Mouse (Mus musculus) ES-Bruce4 (cell line): Measurements from ENCODE around the gene Tmem126b.

ENCODE experiments used
- CTCF ChIP-seq: IDR thresholded peaks from one replicate; pipeline ENCODE4 v1.8.1; 2011; ENCODE audit warnings: low read depth, low read length
- POLR2A ChIP-seq: IDR thresholded peaks from one replicate; pipeline ENCODE4 v1.8.1; 2011; ENCODE audit warnings: low read length; ENCODE audit not compliant: insufficient read depth

DNA sequence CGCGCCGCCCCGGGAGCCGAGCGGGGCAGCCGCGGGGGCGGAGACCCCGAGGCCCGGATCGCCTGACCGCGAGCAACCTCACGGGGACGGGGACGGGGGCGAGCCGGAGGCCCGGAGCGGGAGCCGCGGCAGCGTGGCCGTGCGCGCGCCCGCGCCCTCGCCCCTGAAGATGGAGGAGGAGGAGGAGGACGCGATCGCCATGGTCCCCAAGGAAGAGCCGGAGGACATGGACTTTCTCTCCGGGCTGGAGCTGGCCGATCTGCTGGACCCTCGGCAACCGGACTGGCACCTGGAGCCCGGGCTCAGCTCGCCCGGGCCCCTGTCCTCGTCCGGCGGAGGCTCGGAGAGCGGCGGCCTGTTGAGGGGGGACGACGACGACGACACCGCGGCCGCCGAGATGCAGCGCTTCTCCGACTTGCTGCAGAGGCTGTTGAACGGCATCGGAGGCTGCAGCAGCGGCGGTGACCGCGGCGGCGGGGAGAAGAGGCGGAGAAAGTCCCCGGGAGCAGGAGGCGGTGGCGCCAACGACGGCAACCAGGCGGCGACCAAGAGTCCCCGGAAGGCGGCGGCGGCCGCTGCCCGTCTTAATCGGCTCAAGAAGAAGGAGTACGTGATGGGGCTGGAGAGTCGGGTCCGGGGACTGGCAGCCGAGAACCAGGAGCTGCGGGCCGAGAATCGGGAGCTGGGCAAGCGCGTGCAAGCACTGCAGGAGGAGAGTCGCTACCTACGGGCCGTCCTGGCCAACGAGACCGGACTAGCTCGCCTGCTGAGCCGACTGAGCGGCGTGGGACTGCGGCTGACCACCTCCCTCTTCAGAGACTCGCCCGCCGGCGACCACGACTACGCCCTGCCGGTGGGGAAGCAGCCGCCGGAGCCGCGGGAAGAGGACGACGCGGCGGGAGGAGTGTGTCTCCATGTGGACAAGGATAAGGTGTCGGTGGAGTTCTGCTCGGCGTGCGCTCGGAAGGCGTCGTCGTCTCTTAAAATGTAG, 32.4 kb downstream of the Tmem126b start:
- TF ChIP-seq POLR2A (no peak), CTCF (no peak)
